Mouse (Mus musculus): ENCODE data around the gene Parp1.
A peak's percentile ranks its signal among the peaks of the same experiment; 100 is the strongest.
"Not testable (repeated sequence)": the region's sequence is repeated elsewhere in the genome, so short reads cannot be mapped to it uniquely, and the experiment has no call there.

The Parp1 gene

DNA sequence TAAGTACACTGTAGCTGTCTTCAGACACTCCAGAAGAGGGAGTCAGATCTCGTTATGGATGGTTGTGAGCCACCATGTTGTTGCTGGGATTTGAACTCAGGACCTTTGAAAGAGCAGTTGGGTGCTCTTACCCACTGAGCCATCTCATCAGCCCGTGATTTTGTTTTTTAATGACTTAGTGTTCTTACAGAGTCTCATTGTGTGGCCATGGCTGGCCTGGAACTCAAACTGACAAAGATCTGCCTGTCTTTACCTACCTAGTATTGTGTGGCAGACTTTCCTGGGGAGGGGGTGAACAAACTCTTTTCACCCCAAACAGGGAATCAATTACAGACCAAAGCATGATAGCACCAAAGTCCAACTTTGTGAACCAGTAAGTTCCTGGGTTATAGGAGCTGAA lies 69.1 kb downstream of the Parp1 start:
- not testable (repeated sequence) for DNase-seq (ENCODE audit: low spot score in 2 of 2)

- no peak for DNase-seq (ENCODE audit: low spot score in 2 of 2)
Observed at GRCm38 (mm10) chr1:180639416-180640401, 71.0 kb downstream of the Parp1 start.

GRCm38 (mm10) chr1:180640605-180641125 lies 71.9 kb downstream of the Parp1 start:
- DNase-seq (ENCODE audit: low spot score in 2 of 2), result peak in 1 of 2 experiments; percentile 32

DNA sequence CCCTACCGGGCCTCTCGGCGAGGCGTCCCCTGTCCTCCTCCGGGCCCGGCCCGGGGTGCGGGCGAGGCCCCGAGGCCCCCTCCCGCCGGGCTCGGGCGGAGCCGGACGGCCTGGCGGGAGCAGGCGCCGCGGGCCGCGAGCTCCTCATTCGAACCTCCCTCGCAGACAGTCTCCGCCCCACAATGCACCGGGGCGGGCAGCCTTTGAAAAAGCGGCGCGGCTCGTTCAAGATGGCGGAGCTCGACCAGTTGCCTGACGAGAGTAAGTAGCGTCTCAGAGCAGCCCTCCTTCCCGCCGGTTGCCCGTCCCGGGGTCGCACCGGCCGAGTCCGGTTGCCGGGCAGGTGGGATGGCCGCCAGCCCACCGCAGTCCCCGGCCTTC lies 72.4 kb downstream of the Parp1 start, which contains the start of gene Lin9:
TSS of gene Lin9 (plus strand) at position 14 of the 381 bp plus-strand sequence.
- DNase-seq (ENCODE audit: low spot score in 2 of 2), result peak; percentile 79 to 86

GRCm38 (mm10) chr1:180641518-180642227 lies 72.9 kb downstream of the Parp1 start:
- peak in 1 of 2 experiments; percentile 15 for DNase-seq (ENCODE audit: low spot score in 2 of 2)

- no peak for DNase-seq (ENCODE audit: low spot score in 2 of 2)
Observed at GRCm38 (mm10) chr1:180642228-180642564, 73.5 kb downstream of the Parp1 start.

All from frontal cortex, postnatal 10 days (tissue).